Comparison of ENCODE assay signal across 23 mouse cellular contexts in the genomic region with DNA sequence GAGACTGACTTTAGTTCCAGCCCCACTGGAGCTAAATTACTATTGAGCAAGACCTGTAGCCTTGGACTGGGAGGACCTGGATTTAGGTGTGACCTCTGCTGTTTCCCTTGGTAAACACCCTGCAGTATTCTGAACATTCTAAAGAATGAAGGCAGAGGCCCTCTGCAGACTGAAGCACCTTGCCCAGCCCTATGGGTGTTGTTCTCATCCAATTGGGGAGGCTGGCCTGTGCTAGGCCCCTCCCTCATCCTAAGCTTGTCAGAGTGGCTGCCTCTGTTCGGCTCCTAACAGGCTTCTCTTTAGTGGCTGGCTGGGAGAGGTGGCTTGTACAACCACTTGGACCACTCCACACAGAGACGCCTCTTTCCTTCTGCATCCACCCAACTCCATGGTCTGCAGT. TPM values are rescaled to one million over a fixed set of nuclear protein-coding genes. Genes with fewer than 3 reads are reported as not detected.
DNase-seq lines count a peak whose midpoint lies in the region; ATAC-seq and TF ChIP-seq lines count a peak whose summit lies in the region.
"Had no signal": no experiment of that assay in that cellular context is flagged by ENCODE, and none has a peak within 500 bp of the region (broad histone marks: within the 10 kb centered on the region; RNA-seq: fewer than 3 reads in every experiment).

No protein-coding gene starts in this region.

- H3K27me3 ChIP-seq in forebrain, embryonic 15.5 days, result no peaks in the 10 kb centered on the region
- no peaks in the 10 kb centered on the region for H3K27me3 ChIP-seq in forebrain, embryonic 11.5 days (ENCODE audit: control insufficient read depth, insufficient read depth, low read length)
- no peaks in the 10 kb centered on the region for H3K27me3 ChIP-seq in liver, adult 2 months (ENCODE audit: control insufficient read depth, insufficient read depth, low read length)
- no peaks in the 10 kb centered on the region for H3K27me3 ChIP-seq in liver, postnatal 0 days (ENCODE audit: insufficient read depth, low read length)
- no peaks in the 10 kb centered on the region for H3K27me3 ChIP-seq in midbrain, embryonic 13.5 days
- no peaks in the 10 kb centered on the region for H3K27me3 ChIP-seq in midbrain, embryonic 14.5 days (ENCODE audit: control insufficient read depth, insufficient read depth, low read length)
- H3K27me3 ChIP-seq: embryonic facial prominence, embryonic 13.5 days; forebrain, embryonic 13.5 days had no signal

- no peak overlapping the region for H3K4me2 ChIP-seq in forebrain, embryonic 15.5 days (replicated peaks)
- no peak overlapping the region for H3K4me2 ChIP-seq in forebrain, embryonic 11.5 days (ENCODE audit: low read depth, low read length, severe bottlenecking)
- H3K4me2 ChIP-seq in liver, postnatal 0 days (ENCODE audit: low read depth, low read length), result no peak overlapping the region
- H3K4me2 ChIP-seq in midbrain, embryonic 13.5 days (replicated peaks), result no peak overlapping the region
- H3K4me2 ChIP-seq in midbrain, embryonic 14.5 days (ENCODE audit: low read length), result no peak overlapping the region
- H3K4me2 ChIP-seq: embryonic facial prominence, embryonic 13.5 days; forebrain, embryonic 13.5 days; liver, embryonic 11.5 days; lung, embryonic 14.5 days had no signal

- TF ChIP-seq CTCF in liver, adult 2 months (IDR thresholded peaks at IDR 0.05; ENCODE audit: low read depth, low read length), result no peak
- TF ChIP-seq CTCF in liver, postnatal 0 days (IDR thresholded peaks at IDR 0.05; ENCODE audit: low read depth), result no peak

- H3K9ac ChIP-seq in forebrain, embryonic 15.5 days (replicated peaks), result no peak overlapping the region
- no peak overlapping the region for H3K9ac ChIP-seq in forebrain, embryonic 11.5 days (ENCODE audit: low read length)
- no peak overlapping the region for H3K9ac ChIP-seq in liver, adult 2 months (ENCODE audit: low read depth, low read length)
- no peak overlapping the region for H3K9ac ChIP-seq in liver, postnatal 0 days (replicated peaks)
- no peak overlapping the region for H3K9ac ChIP-seq in midbrain, embryonic 13.5 days (replicated peaks)
- H3K9ac ChIP-seq in midbrain, embryonic 14.5 days (replicated peaks; ENCODE audit: low read length), result no peak overlapping the region
- H3K9ac ChIP-seq: embryonic facial prominence, embryonic 13.5 days; forebrain, embryonic 13.5 days; lung, embryonic 14.5 days had no signal

- DNase-seq in forebrain, embryonic 11.5 days (ENCODE audit: low spot score), result no peak
- DNase-seq in liver, adult 2 months (ENCODE audit: extremely low read depth, low read depth, low spot score), result peak; percentile 64
- no peak for DNase-seq in liver, postnatal 0 days
- DNase-seq in midbrain, embryonic 14.5 days, result no peak
- DNase-seq in adrenal gland, postnatal 14 days, result no peak
- DNase-seq: adrenal gland, postnatal 10 days; embryo, embryonic 11 days; gastrocnemius, postnatal 25 days; kidney, adult 18-20 months; lung, embryonic 14.5 days; right cerebral cortex, postnatal 4 days had no signal

- no peak for TF ChIP-seq EP300 in liver, postnatal 0 days (IDR thresholded peaks at IDR 0.05; ENCODE audit: low read depth)

- H3K79me2 ChIP-seq in liver, adult 2 months (ENCODE audit: control insufficient read depth, insufficient read depth, low read length), result no peaks in the 10 kb centered on the region

- H3K9me3 ChIP-seq in forebrain, embryonic 15.5 days, result no peaks in the 10 kb centered on the region
- no peaks in the 10 kb centered on the region for H3K9me3 ChIP-seq in forebrain, embryonic 11.5 days (ENCODE audit: control insufficient read depth, low read length)
- no peaks in the 10 kb centered on the region for H3K9me3 ChIP-seq in liver, postnatal 0 days (ENCODE audit: low read length)
- H3K9me3 ChIP-seq in midbrain, embryonic 13.5 days, result no peaks in the 10 kb centered on the region
- no peaks in the 10 kb centered on the region for H3K9me3 ChIP-seq in midbrain, embryonic 14.5 days (ENCODE audit: control insufficient read depth, low read length)
- H3K9me3 ChIP-seq: embryonic facial prominence, embryonic 13.5 days; forebrain, embryonic 13.5 days had no signal

- H3K4me1 ChIP-seq in forebrain, embryonic 15.5 days, result no peaks in the 10 kb centered on the region
- H3K4me1 ChIP-seq in forebrain, embryonic 11.5 days (replicated peaks; ENCODE audit: control insufficient read depth, insufficient read depth, low read length), result no peaks in the 10 kb centered on the region
- H3K4me1 ChIP-seq in liver, adult 2 months (ENCODE audit: control insufficient read depth, insufficient read depth, low read length), result peaks cover 13% of the 10 kb centered on the region
- H3K4me1 ChIP-seq in liver, postnatal 0 days (ENCODE audit: insufficient read depth), result peaks cover 10% of the 10 kb centered on the region; the same call in 1 of the 2 replicates
- no peaks in the 10 kb centered on the region for H3K4me1 ChIP-seq in midbrain, embryonic 13.5 days (replicated peaks)
- H3K4me1 ChIP-seq in midbrain, embryonic 14.5 days (ENCODE audit: control insufficient read depth, insufficient read depth, low read length), result no peaks in the 10 kb centered on the region
- H3K4me1 ChIP-seq: embryonic facial prominence, embryonic 13.5 days; forebrain, embryonic 13.5 days had no signal

- no peak for TF ChIP-seq POLR2A in liver, adult 2 months (IDR thresholded peaks at IDR 0.05; ENCODE audit: extremely low read depth, insufficient read depth, low read length)

- no peak overlapping the region for H3K4me3 ChIP-seq in forebrain, embryonic 15.5 days
- no peak overlapping the region for H3K4me3 ChIP-seq in forebrain, embryonic 11.5 days (ENCODE audit: low read depth, low read length)
- H3K4me3 ChIP-seq in liver, adult 2 months (ENCODE audit: insufficient read depth, low read depth, low read length), result no peak overlapping the region
- H3K4me3 ChIP-seq in liver, postnatal 0 days (ENCODE audit: low read depth, low read length), result no peak overlapping the region
- H3K4me3 ChIP-seq in midbrain, embryonic 13.5 days (replicated peaks), result no peak overlapping the region
- H3K4me3 ChIP-seq in midbrain, embryonic 14.5 days (replicated peaks; ENCODE audit: low read depth, low read length), result no peak overlapping the region
- H3K4me3 ChIP-seq: embryonic facial prominence, embryonic 13.5 days; erythroblast, embryonic 14.5 days; forebrain, embryonic 13.5 days had no signal

- ATAC-seq in forebrain, embryonic 15.5 days (replicated peaks), result no peak
- ATAC-seq in forebrain, embryonic 11.5 days (replicated peaks; ENCODE audit: low FRiP score), result no peak; the same call in 1 of the 2 replicates
- ATAC-seq in liver, postnatal 0 days, result no peak
- no peak for ATAC-seq in midbrain, embryonic 13.5 days
- no peak for ATAC-seq in midbrain, embryonic 14.5 days (ENCODE audit: low FRiP score, low TSS enrichment)
- ATAC-seq in granulocyte monocyte progenitor cell, adult 5-6 weeks (replicated peaks; ENCODE audit: poor library complexity, severe bottlenecking), result no peak
- ATAC-seq: forebrain, embryonic 13.5 days; hindbrain, embryonic 16.5 days; midbrain, embryonic 16.5 days had no signal

- 47% methylated on average over 2 of the region's 2 CpGs for WGBS in forebrain, embryonic 15.5 days
- WGBS in forebrain, embryonic 11.5 days, result 74% methylated on average over 2 of the region's 2 CpGs
- 92% methylated on average over 2 of the region's 2 CpGs for WGBS in liver, adult 2 months
- 63% methylated on average over 2 of the region's 2 CpGs for WGBS in liver, postnatal 0 days (ENCODE audit: insufficient replicate concordance)
- 85% methylated on average over 2 of the region's 2 CpGs for WGBS in midbrain, embryonic 13.5 days
- WGBS in midbrain, embryonic 14.5 days, result 87% methylated on average over 2 of the region's 2 CpGs

- H3K36me3 ChIP-seq in forebrain, embryonic 15.5 days, result peaks cover 83% of the 10 kb centered on the region
- peaks cover 6% of the 10 kb centered on the region; the same call in 1 of the 2 replicates for H3K36me3 ChIP-seq in forebrain, embryonic 11.5 days (ENCODE audit: control insufficient read depth, insufficient read depth, low read length)
- peaks cover 20% of the 10 kb centered on the region; the same call in 1 of the 2 replicates for H3K36me3 ChIP-seq in liver, adult 2 months (ENCODE audit: control insufficient read depth, insufficient read depth, low read length)
- peaks cover 48% of the 10 kb centered on the region for H3K36me3 ChIP-seq in liver, postnatal 0 days (replicated peaks; ENCODE audit: insufficient read depth, low read length)
- H3K36me3 ChIP-seq in midbrain, embryonic 13.5 days, result peaks cover 98% of the 10 kb centered on the region
- H3K36me3 ChIP-seq in midbrain, embryonic 14.5 days (ENCODE audit: control insufficient read depth, insufficient read depth, low read length), result peaks cover 96% of the 10 kb centered on the region

- peak overlapping the region; percentile 68; the same call in 1 of the 2 replicates for H3K27ac ChIP-seq in forebrain, embryonic 15.5 days (replicated peaks)
- H3K27ac ChIP-seq in forebrain, embryonic 11.5 days (ENCODE audit: low read depth, low read length), result no peak overlapping the region
- no peak overlapping the region for H3K27ac ChIP-seq in liver, adult 2 months (replicated peaks; ENCODE audit: insufficient read depth, low read depth, low read length)
- H3K27ac ChIP-seq in liver, postnatal 0 days (ENCODE audit: low read depth), result no peak overlapping the region
- H3K27ac ChIP-seq in midbrain, embryonic 13.5 days, result 0 out of 2 replicates have a peak overlapping the region, but pooled peaks have one; percentile 14
- no peak overlapping the region for H3K27ac ChIP-seq in midbrain, embryonic 14.5 days (replicated peaks; ENCODE audit: low read depth, low read length)
- H3K27ac ChIP-seq: embryonic facial prominence, embryonic 13.5 days had no signal

RNA-seq across cellular contexts. Expression of gene Mthfr, which starts 14.1 kb away (rescaled TPM):
- 16.6 and 17.1 TPM in 2 replicates for polyA plus RNA-seq in forebrain, embryonic 15.5 days (2015; fragmentation: Nextera tagmentation; extraction: Ambion mirVana)
- polyA plus RNA-seq in forebrain, embryonic 11.5 days (2014; fragmentation: Nextera tagmentation; extraction: Ambion mirVana), result 25.5 and 27.6 TPM in 2 replicates
- total RNA-seq in liver, adult 2 months (2014; rRNA removed), result 4.1 and 6.2 TPM in 2 replicates
- polyA plus RNA-seq in liver, adult 2 months (2012; rRNA removed), result 11.8 and 12.9 TPM in 2 replicates
- 3.7 and 4.5 TPM in 2 replicates for polyA plus RNA-seq in liver, postnatal 0 days (2015; fragmentation: Nextera tagmentation; extraction: Ambion mirVana)
- 26.6 and 28.4 TPM in 2 replicates for polyA plus RNA-seq in midbrain, embryonic 13.5 days (2015; fragmentation: Nextera tagmentation; extraction: Ambion mirVana)
- 16.9 and 25.4 TPM in 2 replicates for polyA plus RNA-seq in midbrain, embryonic 14.5 days (2014; fragmentation: Nextera tagmentation; extraction: Ambion mirVana)
- total RNA-seq in adrenal gland, postnatal 14 days (2021), result 42.6 and 46.6 TPM in 2 replicates
- 5.4 and 7.6 TPM in 2 replicates for total RNA-seq in granulocyte monocyte progenitor cell, adult 5-6 weeks (2014; fragmentation: Nextera tagmentation)
- 2.7 and 9.0 TPM in 2 replicates for total RNA-seq in granulocyte monocyte progenitor cell, adult 5-6 weeks (2017)

RNA-seq across cellular contexts. Expression of gene Clcn6, which starts 14.4 kb away (rescaled TPM):
- polyA plus RNA-seq in forebrain, embryonic 15.5 days (2015; fragmentation: Nextera tagmentation; extraction: Ambion mirVana), result 30.8 and 33.4 TPM in 2 replicates
- polyA plus RNA-seq in forebrain, embryonic 11.5 days (2014; fragmentation: Nextera tagmentation; extraction: Ambion mirVana), result 14.6 and 15.5 TPM in 2 replicates
- 1.8 and 2.8 TPM in 2 replicates for total RNA-seq in liver, adult 2 months (2014; rRNA removed)
- polyA plus RNA-seq in liver, adult 2 months (2012; rRNA removed), result 2.0 and 5.3 TPM in 2 replicates
- 0.52 and 0.79 TPM in 2 replicates for polyA plus RNA-seq in liver, postnatal 0 days (2015; fragmentation: Nextera tagmentation; extraction: Ambion mirVana)
- 33.9 and 35.3 TPM in 2 replicates for polyA plus RNA-seq in midbrain, embryonic 13.5 days (2015; fragmentation: Nextera tagmentation; extraction: Ambion mirVana)
- polyA plus RNA-seq in midbrain, embryonic 14.5 days (2014; fragmentation: Nextera tagmentation; extraction: Ambion mirVana), result 26.4 and 26.9 TPM in 2 replicates
- 9.7 and 12.0 TPM in 2 replicates for total RNA-seq in adrenal gland, postnatal 14 days (2021)
- 7.4 and 9.1 TPM in 2 replicates for total RNA-seq in granulocyte monocyte progenitor cell, adult 5-6 weeks (2014; fragmentation: Nextera tagmentation)
- 1.3 and 4.3 TPM in 2 replicates for total RNA-seq in granulocyte monocyte progenitor cell, adult 5-6 weeks (2017)

RNA-seq across cellular contexts. Expression of gene Agtrap, which starts 34.9 kb away (rescaled TPM):
- 4.6 and 5.6 TPM in 2 replicates for polyA plus RNA-seq in forebrain, embryonic 15.5 days (2015; fragmentation: Nextera tagmentation; extraction: Ambion mirVana)
- 15.0 and 15.6 TPM in 2 replicates for polyA plus RNA-seq in forebrain, embryonic 11.5 days (2014; fragmentation: Nextera tagmentation; extraction: Ambion mirVana)
- total RNA-seq in liver, adult 2 months (2014; rRNA removed), result 2.1 and 2.4 TPM in 2 replicates
- polyA plus RNA-seq in liver, adult 2 months (2012; rRNA removed), result 3.7 TPM in 2 replicates
- 10.4 and 10.8 TPM in 2 replicates for polyA plus RNA-seq in liver, postnatal 0 days (2015; fragmentation: Nextera tagmentation; extraction: Ambion mirVana)
- polyA plus RNA-seq in midbrain, embryonic 13.5 days (2015; fragmentation: Nextera tagmentation; extraction: Ambion mirVana), result 5.4 and 7.9 TPM in 2 replicates
- polyA plus RNA-seq in midbrain, embryonic 14.5 days (2014; fragmentation: Nextera tagmentation; extraction: Ambion mirVana), result 3.7 and 6.3 TPM in 2 replicates
- total RNA-seq in adrenal gland, postnatal 14 days (2021), result 45.1 and 45.2 TPM in 2 replicates
- total RNA-seq in granulocyte monocyte progenitor cell, adult 5-6 weeks (2014; fragmentation: Nextera tagmentation), result 28.5 and 30.0 TPM in 2 replicates
- total RNA-seq in granulocyte monocyte progenitor cell, adult 5-6 weeks (2017), result 28.2 and 30.8 TPM in 2 replicates

RNA-seq across cellular contexts. Expression of gene Nppa, which starts 52.5 kb away (rescaled TPM):
- 0.76 and 1.6 TPM in 2 replicates for polyA plus RNA-seq in forebrain, embryonic 15.5 days (2015; fragmentation: Nextera tagmentation; extraction: Ambion mirVana)
- polyA plus RNA-seq in forebrain, embryonic 11.5 days (2014; fragmentation: Nextera tagmentation; extraction: Ambion mirVana), result 0.29 TPM in 1 of 2 replicates, not detected in the other
- not detected in 2 replicates for total RNA-seq in liver, adult 2 months (2014; rRNA removed)
- not detected in 2 replicates for polyA plus RNA-seq in liver, adult 2 months (2012; rRNA removed)
- 0.13 TPM in 1 of 2 replicates, not detected in the other for polyA plus RNA-seq in liver, postnatal 0 days (2015; fragmentation: Nextera tagmentation; extraction: Ambion mirVana)
- polyA plus RNA-seq in midbrain, embryonic 13.5 days (2015; fragmentation: Nextera tagmentation; extraction: Ambion mirVana), result 2.5 and 3.4 TPM in 2 replicates
- 2.9 and 4.1 TPM in 2 replicates for polyA plus RNA-seq in midbrain, embryonic 14.5 days (2014; fragmentation: Nextera tagmentation; extraction: Ambion mirVana)
- total RNA-seq in adrenal gland, postnatal 14 days (2021), result not detected in 2 replicates
- not detected in 2 replicates for total RNA-seq in granulocyte monocyte progenitor cell, adult 5-6 weeks (2014; fragmentation: Nextera tagmentation)
- total RNA-seq in granulocyte monocyte progenitor cell, adult 5-6 weeks (2017), result not detected in 2 replicates
- total RNA-seq: adrenal gland, postnatal 10 days; gastrocnemius, postnatal 25 days; hematopoietic stem cell, adult 5-6 weeks; megakaryocyte, adult 5-6 weeks had no signal
- polyA plus RNA-seq: cerebellum, adult 2 months; erythroblast, embryonic 14.5 days; lung, embryonic 14.5 days had no signal

Comparison
In these comparisons a context has a peak if more than half of its experiments do, and no peak if none do; other contexts are left out.
1. H3K27ac ChIP-seq: peak in forebrain, embryonic 15.5 days (single experiment) and midbrain, embryonic 13.5 days (single experiment); none in forebrain, embryonic 11.5 days (single experiment), liver, adult 2 months (single experiment), liver, postnatal 0 days (single experiment) and midbrain, embryonic 14.5 days (single experiment).